Mouse (Mus musculus) lung, adult 2 months (tissue): ENCODE data around the gene F2rl1. TPM values are rescaled to one million over a fixed set of nuclear protein-coding genes. Genes with fewer than 3 reads are reported as not detected.

ENCODE experiments used
- DNase-seq: peaks from one replicate; pipeline ENCODE4 v3.0.0; 2022
- H3K4me1 ChIP-seq: fragments of 200-500 bp; 2 replicates; pipeline ENCODE4 v1.6.1; 2011; ENCODE audit warnings: low read length; ENCODE audit not compliant: control insufficient read depth, insufficient read depth
- H3K4me3 ChIP-seq: fragments of 200-500 bp; replicated peaks from 2 replicates; pipeline ENCODE3; 2011; ENCODE audit warnings: low read depth, mild to moderate bottlenecking, control low read depth, low read length; ENCODE audit errors: extremely low read depth
- CTCF ChIP-seq: fragments of 200-500 bp; IDR thresholded peaks from 2 replicates; pipeline ENCODE4 v1.5.1; 2011; ENCODE audit warnings: mild to moderate bottlenecking, low read length, control low read depth; ENCODE audit not compliant: insufficient read depth
- POLR2A ChIP-seq: fragments of 200-500 bp; IDR thresholded peaks from 2 replicates; pipeline ENCODE4 v1.6.1; 2011; ENCODE audit warnings: low read depth, mild to moderate bottlenecking, control low read depth, low read length, borderline replicate concordance; ENCODE audit errors: extremely low read depth
- WGBS: fragments of 180-500 bp; shearing (Covaris S2); methylation state at CpG from one replicate; pipeline ENCODE4 v1.1.7; 2018; 5-methylcytosine and 5-hydroxymethylcytosine counted together
- polyA plus RNA-seq: library from polyadenylated mRNA; depleted of rRNA; stranded (reverse); fragments of >200 nt; gene quantifications from 2 replicates; pipeline ENCODE4 v1.2.3, GENCODE M21; 2012

F2rl1 gene
- polyA plus RNA-seq, 1 experiment = 12.4 TPM

- Histone ChIP-seq H3K4me1 (peaks cover 2% of the 10 kb centered on the region), H3K4me3 (no peak overlapping the region)
- TF ChIP-seq CTCF = no peak
- TF ChIP-seq POLR2A = no peak
- DNase-seq = no peak
- WGBS = 71% methylated on average over 2 of the region's 2 CpGs
Observed at GRCm38 (mm10) chr13:95550636-95551370, 25.8 kb upstream of the F2rl1 start.

GRCm38 (mm10) chr13:95549421-95549820 is 24.4 kb upstream of the F2rl1 start:
- WGBS = 47% methylated on average over 3 of the region's 3 CpGs
- no peak for DNase-seq
- H3K4me3 ChIP-seq = no peak overlapping the region
- no peak for TF ChIP-seq POLR2A
- no peak for TF ChIP-seq CTCF
- H3K4me1 ChIP-seq = peaks cover 2% of the 10 kb centered on the region

GRCm38 (mm10) chr13:95548856-95549255 is 23.8 kb upstream of the F2rl1 start:
- no peak for TF ChIP-seq POLR2A
- peaks cover 2% of the 10 kb centered on the region for H3K4me1 ChIP-seq
- WGBS = 8% methylated on average over 6 of the region's 6 CpGs
- H3K4me3 ChIP-seq = peak overlapping the region; percentile 29
- DNase-seq = no peak

GRCm38 (mm10) chr13:95548291-95548789 is 23.3 kb upstream of the F2rl1 start:
- TF ChIP-seq CTCF = no peak
- peak; percentile 34; the same call in 1 of the 2 replicates for TF ChIP-seq POLR2A
- peaks cover 2% of the 10 kb centered on the region for H3K4me1 ChIP-seq
- peak; percentile 28 for DNase-seq
- 21% methylated on average over 20 of the region's 20 CpGs for WGBS
- peak overlapping the region; percentile 54 for H3K4me3 ChIP-seq

GRCm38 (mm10) chr13:95547090-95547611 is 22.1 kb upstream of the F2rl1 start:
- TF ChIP-seq CTCF (no peak), POLR2A (no peak)
- Histone ChIP-seq H3K4me3 (no peak overlapping the region), H3K4me1 (peaks cover 2% of the 10 kb centered on the region)
- 57% methylated on average over 12 of the region's 12 CpGs for WGBS
- no peak for DNase-seq

GRCm38 (mm10) chr13:95546251-95546650 is 21.2 kb upstream of the F2rl1 start:
- TF ChIP-seq CTCF (no peak), POLR2A (no peak)
- no peak for DNase-seq
- H3K4me3 ChIP-seq = no peak overlapping the region
- 58% methylated on average over 6 of the region's 6 CpGs for WGBS
- H3K4me1 ChIP-seq = peaks cover 2% of the 10 kb centered on the region

GRCm38 (mm10) chr13:95545729-95546186 is 20.7 kb upstream of the F2rl1 start:
- H3K4me3 ChIP-seq = no peak overlapping the region
- TF ChIP-seq CTCF (no peak), POLR2A (no peak)
- DNase-seq = no peak
- H3K4me1 ChIP-seq = peaks cover 2% of the 10 kb centered on the region
- WGBS = 52% methylated on average over 7 of the region's 7 CpGs

GRCm38 (mm10) chr13:95538021-95538420 is 13.0 kb upstream of the F2rl1 start:
- Histone ChIP-seq H3K4me1 (peaks cover 2% of the 10 kb centered on the region; the same call in 1 of the 2 replicates), H3K4me3 (no peak overlapping the region)
- WGBS = 79% methylated on average over 5 of the region's 5 CpGs
- no peak for TF ChIP-seq POLR2A
- no peak for TF ChIP-seq CTCF
- DNase-seq = no peak

GRCm38 (mm10) chr13:95536117-95536493 is 11.1 kb upstream of the F2rl1 start:
- TF ChIP-seq CTCF (no peak), POLR2A (no peak)
- peaks cover 2% of the 10 kb centered on the region; the same call in 1 of the 2 replicates for H3K4me1 ChIP-seq
- H3K4me3 ChIP-seq = no peak overlapping the region
- WGBS = 61% methylated on average over 5 of the region's 5 CpGs
- DNase-seq = no peak

GRCm38 (mm10) chr13:95535461-95536116 is 10.6 kb upstream of the F2rl1 start:
- DNase-seq = peak; percentile 44
- H3K4me1 ChIP-seq = peaks cover 2% of the 10 kb centered on the region; the same call in 1 of the 2 replicates
- WGBS = 24% methylated on average over 11 of the region's 11 CpGs
- TF ChIP-seq CTCF (no peak), POLR2A (no peak)
- H3K4me3 ChIP-seq = no peak overlapping the region
